Mouse (Mus musculus) G1E-ER4 (cell line): ENCODE measurements around the gene Hpgds. TPM values are rescaled to one million over a fixed set of nuclear protein-coding genes. Genes with fewer than 3 reads are reported as not detected.

Experiments
- GATA1 ChIP-seq: IDR thresholded peaks from one replicate; pipeline ENCODE4 v1.8.0; 2012; ENCODE audit warnings: low read length, inconsistent platforms
- polyA plus RNA-seq: library from polyadenylated mRNA; stranded (reverse); fragments of >175 nt; gene quantifications from 2 replicates; pipeline ENCODE4 v1.2.3, GENCODE M21; 2012

Hpgds gene
- not detected in 2 replicates for polyA plus RNA-seq

- no peak for TF ChIP-seq GATA1
Measured at GRCm38 (mm10) chr6:65144621-65145205, at the start of gene Hpgds. TSS of gene Hpgds (minus strand) at chr6:65144908.

GRCm38 (mm10) chr6:65164977-65165376 lies 20.3 kb upstream of the Hpgds start:
- TF ChIP-seq GATA1 = no peak

DNA sequence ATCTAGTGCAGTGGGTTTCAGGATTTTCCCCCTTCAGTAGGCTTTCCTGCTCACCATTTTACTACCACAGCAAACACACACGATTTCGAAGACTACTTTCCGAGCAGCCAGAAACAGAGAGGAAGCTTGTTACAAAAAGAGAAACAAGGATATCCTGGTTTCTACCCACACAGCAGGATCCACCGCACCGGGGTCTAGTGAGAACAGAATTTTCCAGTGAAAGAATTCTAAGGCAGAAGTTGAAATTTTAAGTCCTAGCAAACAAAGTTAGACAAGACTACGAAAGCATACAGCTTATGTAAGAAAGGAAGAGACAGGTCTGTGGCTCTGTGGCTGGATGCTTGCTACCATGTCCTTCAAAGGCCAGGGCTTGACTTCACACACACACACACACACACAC lies 19.4 kb upstream of the Hpgds start:
- TF ChIP-seq GATA1 = no peak

DNA sequence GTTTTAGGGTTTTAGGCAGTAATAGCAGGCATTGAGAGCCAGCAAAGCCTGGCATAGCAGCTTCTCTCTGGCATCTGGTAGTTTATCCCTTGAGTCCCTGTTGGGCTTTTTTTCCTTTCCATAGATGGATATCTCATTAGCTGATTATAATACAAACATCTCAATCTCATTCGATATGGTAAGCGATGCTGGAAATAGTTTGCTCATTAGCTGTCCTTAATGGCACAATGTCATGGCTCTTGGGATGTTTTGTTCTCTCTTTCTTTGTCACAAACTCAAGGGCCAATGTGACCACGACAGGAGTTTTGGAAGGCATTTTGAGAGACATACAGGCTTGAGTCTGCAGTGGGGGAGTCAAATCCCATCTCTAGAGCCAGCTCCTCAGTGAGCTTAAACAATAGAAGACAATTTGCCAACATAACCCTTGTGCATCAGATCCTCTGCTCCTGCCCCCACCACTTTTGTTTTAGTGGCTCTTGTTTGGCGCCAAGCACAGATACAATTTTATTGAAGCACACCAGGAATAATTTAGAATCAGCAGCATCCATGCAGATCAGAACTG lies 14.8 kb upstream of the Hpgds start:
- no peak for TF ChIP-seq GATA1

DNA sequence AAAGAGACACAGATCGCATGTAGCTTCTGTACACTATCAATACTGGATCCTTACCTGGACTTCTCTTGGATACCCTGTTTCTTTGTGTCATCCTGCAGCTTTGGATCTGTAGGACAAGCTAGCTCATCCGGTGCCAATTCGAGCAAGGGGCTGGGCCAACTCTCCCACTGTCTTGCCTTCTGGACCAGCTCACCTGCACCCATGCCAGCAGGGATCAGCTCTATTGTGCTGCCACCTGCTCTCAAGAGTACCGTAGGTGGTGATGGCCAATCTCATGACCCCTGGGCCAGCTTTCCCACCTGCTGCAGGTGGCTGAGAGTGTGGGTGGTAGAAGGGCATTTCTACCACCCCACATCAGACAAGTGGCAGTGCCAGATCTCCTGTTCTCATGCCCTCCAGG lies 12.3 kb upstream of the Hpgds start:
- TF ChIP-seq GATA1 = no peak

DNA sequence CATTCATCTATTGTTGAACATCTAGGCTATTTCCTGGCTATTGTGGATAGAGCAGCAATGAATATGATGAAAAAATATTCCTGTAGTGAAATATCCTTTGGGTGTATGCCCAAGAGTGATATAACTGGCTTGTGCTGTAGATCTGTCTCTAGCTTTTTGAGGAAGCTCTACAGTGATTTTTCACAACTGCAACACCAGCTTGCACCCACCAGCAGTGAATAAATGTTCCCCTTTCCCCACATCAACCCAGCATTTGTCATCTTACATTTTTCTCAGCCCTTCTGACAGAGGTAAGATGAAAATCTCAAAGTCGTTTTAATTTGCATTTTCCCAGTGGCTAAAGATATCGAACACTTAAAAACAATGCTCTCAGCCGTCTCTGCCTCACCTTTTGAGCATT lies 8.9 kb upstream of the Hpgds start:
- no peak for TF ChIP-seq GATA1

GRCm38 (mm10) chr6:65150703-65151102 lies 6.0 kb upstream of the Hpgds start:
- TF ChIP-seq GATA1 = no peak

DNA sequence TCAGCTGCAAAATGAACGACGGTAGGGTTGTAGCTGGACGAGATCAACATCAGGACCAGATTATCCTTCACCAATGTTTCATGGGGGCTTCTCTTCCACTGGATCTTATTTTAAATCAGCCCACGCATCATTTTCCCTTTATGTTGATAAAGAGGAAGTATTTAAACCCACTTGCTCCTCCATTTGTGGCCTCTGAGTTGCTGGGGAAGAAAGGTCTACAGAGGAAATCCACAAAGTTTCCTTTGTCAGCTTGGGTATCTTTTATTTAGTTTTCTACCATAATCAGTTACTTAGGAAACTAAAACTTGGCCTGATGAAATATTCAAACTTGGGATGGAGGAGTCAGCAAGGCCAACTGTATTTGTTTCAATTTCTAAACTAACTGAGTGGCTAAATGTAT lies 1.7 kb upstream of the Hpgds start:
- no peak for TF ChIP-seq GATA1

DNA sequence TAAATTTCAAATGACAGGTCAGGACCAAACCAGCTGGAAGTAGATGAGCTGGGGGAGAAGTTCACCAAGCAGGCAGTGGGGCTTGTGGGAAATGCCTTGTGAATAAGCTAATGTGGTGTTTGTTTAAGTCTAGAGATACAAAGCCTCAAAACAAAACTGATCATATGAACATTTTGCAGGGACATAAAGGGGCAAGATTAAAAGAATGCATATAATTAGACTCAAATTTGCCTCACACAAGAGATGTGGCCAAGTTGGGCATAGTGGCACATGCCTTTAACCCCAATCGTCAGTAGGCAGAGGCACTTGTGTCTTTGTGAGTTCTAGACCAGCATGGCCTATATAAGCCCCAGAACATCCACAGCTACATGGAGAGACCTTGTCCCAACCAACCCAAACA lies 2.4 kb downstream of the Hpgds start:
- TF ChIP-seq GATA1 = no peak

DNA sequence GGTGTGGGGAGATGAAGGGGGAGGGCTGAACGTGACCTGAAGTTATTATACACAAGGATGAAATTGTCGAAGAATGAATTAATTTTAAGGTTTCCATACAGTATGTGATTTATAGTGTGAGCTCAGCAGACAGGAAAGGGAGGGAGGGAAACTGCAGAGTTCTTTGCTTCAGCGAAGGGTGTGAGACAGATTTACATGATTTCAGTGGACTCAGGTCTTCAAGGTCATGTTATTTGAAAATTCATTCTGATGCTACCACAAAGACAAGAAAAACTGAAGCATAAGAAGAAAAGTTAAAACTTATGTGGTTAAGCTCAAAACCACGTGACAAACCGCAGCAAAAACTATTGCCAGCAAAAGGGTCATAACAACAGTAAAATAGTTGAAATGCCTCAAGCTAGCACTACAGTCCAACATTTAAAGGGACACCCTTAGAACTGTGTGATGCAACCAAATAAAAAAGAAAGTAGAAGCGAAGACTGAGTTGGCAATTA lies 3.9 kb downstream of the Hpgds start:
- no peak for TF ChIP-seq GATA1

- no peak for TF ChIP-seq GATA1
Measured at GRCm38 (mm10) chr6:65140082-65140749, 4.5 kb downstream of the Hpgds start.

DNA sequence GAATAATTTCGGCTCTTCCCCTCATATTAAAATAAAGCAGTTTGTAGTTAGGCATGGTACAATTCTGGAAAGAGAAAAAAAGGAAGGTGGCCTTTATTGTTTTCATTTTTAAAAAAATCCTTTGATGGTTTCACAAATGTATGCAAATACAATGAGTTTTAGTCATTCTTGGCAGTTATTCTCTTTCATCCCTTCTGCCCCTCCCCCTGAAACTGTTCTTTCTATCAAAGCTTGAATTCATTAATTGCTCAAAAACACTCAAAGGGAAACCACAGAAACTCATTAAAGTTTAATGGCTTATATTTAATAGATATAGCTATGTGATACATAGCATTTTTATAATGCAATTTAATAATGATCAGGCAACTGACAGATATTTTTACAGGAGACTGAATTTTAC lies 6.5 kb downstream of the Hpgds start:
- no peak for TF ChIP-seq GATA1

DNA sequence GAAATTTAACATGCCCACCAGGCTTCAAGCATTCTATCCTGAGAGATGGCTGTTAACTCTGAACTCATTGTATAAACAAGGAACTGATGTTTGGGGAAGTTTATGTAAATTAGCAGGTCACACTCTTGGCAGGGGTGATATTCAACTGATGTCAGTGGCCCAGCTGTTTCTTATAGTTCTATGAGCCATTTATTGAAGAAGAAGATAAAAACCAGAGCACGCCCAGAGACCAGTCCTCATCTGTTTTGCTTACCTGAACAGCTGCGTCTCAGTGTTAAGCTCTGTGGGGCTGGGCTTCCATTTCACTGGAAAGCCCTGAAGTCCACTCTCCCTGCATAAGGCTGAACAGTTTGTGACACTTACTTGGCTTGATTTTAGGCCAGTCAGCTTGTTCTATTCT lies 6.9 kb downstream of the Hpgds start:
- TF ChIP-seq GATA1 = no peak

DNA sequence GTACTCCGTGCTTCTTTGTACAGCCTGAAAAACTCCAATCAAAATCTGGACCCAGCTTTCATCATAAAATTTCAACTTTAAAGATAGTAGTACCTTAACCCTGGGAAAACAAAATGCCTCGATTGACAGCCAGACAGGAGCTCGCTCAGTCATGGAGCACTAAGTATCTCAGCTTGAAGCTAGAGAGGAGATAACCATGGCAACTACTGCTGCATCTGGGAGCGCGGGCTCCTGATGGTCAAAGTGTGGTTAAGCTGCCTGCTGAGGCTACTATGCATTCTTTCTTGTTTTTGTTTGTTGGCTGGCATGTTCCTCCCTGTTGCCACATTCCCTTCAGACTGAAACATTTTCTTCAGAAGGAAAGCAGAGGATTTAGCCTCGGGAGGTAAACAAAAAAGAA lies 12.3 kb downstream of the Hpgds start:
- TF ChIP-seq GATA1 = no peak

DNA sequence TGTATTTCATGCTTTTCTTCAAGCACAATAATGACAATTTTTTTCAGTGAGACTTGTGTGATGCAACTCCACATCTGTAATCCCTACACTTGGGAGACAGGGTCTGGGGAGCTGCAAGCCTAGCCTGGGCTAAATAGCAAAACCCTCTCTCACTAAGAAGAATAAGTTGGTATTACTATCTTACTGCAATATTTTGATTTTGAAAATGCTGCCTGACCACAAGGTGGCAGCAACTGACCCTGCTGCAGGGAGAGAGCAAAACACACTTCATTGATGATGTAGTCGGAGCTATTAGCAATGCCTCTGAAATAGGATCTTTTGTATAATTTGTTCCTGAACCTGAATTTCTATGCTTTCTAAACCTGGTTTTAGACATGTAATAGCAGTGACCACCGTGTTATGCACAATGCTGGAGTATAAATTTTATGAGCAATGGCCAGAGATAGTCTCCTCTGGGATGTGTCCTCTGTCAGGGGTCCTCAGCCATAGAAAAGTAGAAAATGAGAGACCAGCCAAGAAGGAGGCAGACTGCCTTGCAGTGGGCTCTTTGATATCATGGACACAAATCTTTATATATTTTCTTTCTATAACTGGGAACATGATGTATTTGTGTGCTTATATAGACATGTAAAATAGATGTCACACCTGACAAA lies 18.5 kb downstream of the Hpgds start:
- no peak for TF ChIP-seq GATA1

DNA sequence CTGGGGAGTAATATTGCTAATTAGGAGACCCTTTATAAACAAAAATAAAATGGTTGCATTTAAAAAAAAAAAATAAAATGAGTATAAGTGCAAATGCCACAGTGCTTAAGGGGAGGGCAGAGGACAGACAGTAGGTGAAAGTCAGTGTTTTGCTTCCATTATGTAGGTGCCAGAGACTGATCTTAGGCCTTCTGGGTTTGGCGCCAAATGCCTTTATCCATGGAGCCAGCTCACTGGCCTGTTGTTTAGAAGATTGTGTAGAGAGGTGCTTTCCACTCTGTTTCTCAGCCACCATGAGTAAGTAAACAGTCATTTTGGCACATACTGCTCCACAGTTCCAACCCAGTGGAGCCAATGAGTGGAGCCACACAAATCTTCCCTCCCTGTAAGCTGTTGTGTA lies 27.2 kb downstream of the Hpgds start:
- no peak for TF ChIP-seq GATA1

DNA sequence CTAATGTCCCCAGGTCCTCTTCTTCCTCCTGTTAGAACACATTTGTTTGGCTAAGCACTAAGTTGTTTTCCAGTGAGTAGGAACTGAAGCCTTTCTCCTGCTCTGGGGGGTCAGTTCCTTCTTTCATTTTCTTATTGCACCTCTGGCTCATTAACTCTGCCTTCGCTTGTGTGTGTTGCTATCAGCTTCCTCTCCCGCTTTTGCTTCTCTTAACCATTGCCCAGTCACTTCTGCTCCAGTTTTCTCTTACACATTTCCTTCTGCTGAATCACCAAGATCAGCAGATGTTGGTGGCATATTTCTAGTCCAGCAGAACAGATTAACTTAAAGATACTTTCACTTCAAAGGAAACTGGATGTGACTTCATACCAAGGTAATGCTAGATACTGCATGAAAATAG lies 29.8 kb downstream of the Hpgds start:
- no peak for TF ChIP-seq GATA1

GRCm38 (mm10) chr6:65079139-65079538 lies 65.6 kb downstream of the Hpgds start:
- no peak for TF ChIP-seq GATA1
